Mouse (Mus musculus): Measurements from ENCODE around the gene Tmco5.

Tmco5 gene

GRCm38 (mm10) chr2:116878391-116878790 lies at the start of gene Tmco5:
TSS of gene Tmco5 (plus strand) at chr2:116878691.
- no peak for DNase-seq (ENCODE audit: extremely low read depth, low read depth, low spot score)

- DNase-seq (ENCODE audit: extremely low read depth, low read depth, low spot score) = no peak
Measured at GRCm38 (mm10) chr2:116831863-116832262, 46.6 kb upstream of the Tmco5 start.

- no peak for DNase-seq (ENCODE audit: extremely low read depth, low read depth, low spot score)
Measured at GRCm38 (mm10) chr2:116837829-116838228, 40.7 kb upstream of the Tmco5 start.

GRCm38 (mm10) chr2:116838538-116839197 lies 39.8 kb upstream of the Tmco5 start:
- DNase-seq (ENCODE audit: extremely low read depth, low read depth, low spot score) = no peak

GRCm38 (mm10) chr2:116849980-116850636 lies 28.4 kb upstream of the Tmco5 start:
- DNase-seq (ENCODE audit: extremely low read depth, low read depth, low spot score) = no peak

- no peak for DNase-seq (ENCODE audit: extremely low read depth, low read depth, low spot score)
Measured at GRCm38 (mm10) chr2:116851356-116851755, 27.1 kb upstream of the Tmco5 start.

- DNase-seq (ENCODE audit: extremely low read depth, low read depth, low spot score) = no peak
Measured at GRCm38 (mm10) chr2:116852249-116852648, 26.2 kb upstream of the Tmco5 start.

GRCm38 (mm10) chr2:116858703-116859102 lies 19.8 kb upstream of the Tmco5 start:
- no peak for DNase-seq (ENCODE audit: extremely low read depth, low read depth, low spot score)

- no peak for DNase-seq (ENCODE audit: extremely low read depth, low read depth, low spot score)
Measured at GRCm38 (mm10) chr2:116876955-116877615, 1.4 kb upstream of the Tmco5 start.

- no peak for DNase-seq (ENCODE audit: extremely low read depth, low read depth, low spot score)
Measured at GRCm38 (mm10) chr2:116879730-116880129, 1.2 kb downstream of the Tmco5 start.

GRCm38 (mm10) chr2:116893316-116893987 lies 15.0 kb downstream of the Tmco5 start:
- no peak for DNase-seq (ENCODE audit: extremely low read depth, low read depth, low spot score)

GRCm38 (mm10) chr2:116893988-116894363 lies 15.5 kb downstream of the Tmco5 start:
- no peak for DNase-seq (ENCODE audit: extremely low read depth, low read depth, low spot score)

- no peak for DNase-seq (ENCODE audit: extremely low read depth, low read depth, low spot score)
Measured at GRCm38 (mm10) chr2:116899615-116900272, 21.3 kb downstream of the Tmco5 start.

GRCm38 (mm10) chr2:116900273-116900843 lies 21.9 kb downstream of the Tmco5 start:
- no peak for DNase-seq (ENCODE audit: extremely low read depth, low read depth, low spot score)

- no peak for DNase-seq (ENCODE audit: extremely low read depth, low read depth, low spot score)
Measured at GRCm38 (mm10) chr2:116908268-116908667, 29.8 kb downstream of the Tmco5 start.

GRCm38 (mm10) chr2:116912334-116913070 lies 34.0 kb downstream of the Tmco5 start:
- no peak for DNase-seq (ENCODE audit: extremely low read depth, low read depth, low spot score)

- no peak for DNase-seq (ENCODE audit: extremely low read depth, low read depth, low spot score)
Measured at GRCm38 (mm10) chr2:116913677-116914405, 35.4 kb downstream of the Tmco5 start.

- no peak for DNase-seq (ENCODE audit: extremely low read depth, low read depth, low spot score)
Measured at GRCm38 (mm10) chr2:116914636-116915035, 36.1 kb downstream of the Tmco5 start.

GRCm38 (mm10) chr2:116918598-116918997 lies 40.1 kb downstream of the Tmco5 start:
- no peak for DNase-seq (ENCODE audit: extremely low read depth, low read depth, low spot score)

All from fat pad, adult 2 months (tissue).